Comparison of ENCODE assay signal across 12 mouse cellular contexts in the genomic region with DNA sequence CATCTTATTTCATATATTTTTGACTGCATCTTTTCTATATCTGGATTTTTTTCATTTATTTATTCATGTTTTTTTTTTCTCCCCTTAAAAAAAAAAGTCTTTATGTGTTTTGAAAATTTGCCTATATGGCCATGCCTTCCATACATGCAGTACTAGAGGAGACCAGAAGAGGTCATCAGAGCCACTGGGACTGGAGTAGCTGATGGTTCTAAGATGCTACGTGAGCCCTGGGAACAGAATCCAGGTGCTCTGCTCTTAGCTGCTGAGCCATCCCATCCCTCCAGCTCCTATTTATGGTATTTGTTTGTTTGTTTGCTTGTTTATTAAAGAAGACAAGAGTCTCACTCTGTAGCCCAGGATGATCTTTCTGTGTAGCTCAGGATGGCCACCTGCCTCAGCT. TPM values are rescaled to one million over a fixed set of nuclear protein-coding genes. Genes with fewer than 3 reads are reported as not detected.
DNase-seq lines count a peak whose midpoint lies in the region; TF ChIP-seq lines count a peak whose summit lies in the region.
"Had no signal": no experiment of that assay in that cellular context is flagged by ENCODE, and none has a peak within 500 bp of the region (broad histone marks: within the 10 kb centered on the region; RNA-seq: fewer than 3 reads in every experiment).

No protein-coding gene starts in this region.

- peak; percentile 59 for TF ChIP-seq CTCF in left cerebral cortex, adult 2 months (IDR thresholded peaks at IDR 0.05)

- peak; percentile 36 for DNase-seq in embryo, embryonic 10 days (ENCODE audit: low spot score)
- no peak for DNase-seq in embryo, embryonic 11 days
- DNase-seq in left cerebral cortex, adult 2 months (ENCODE audit: extremely low spot score in 1 of 2, low spot score in 2 of 2) = no peak
- DNase-seq in left cerebral cortex, postnatal 10 days (ENCODE audit: extremely low spot score in 1 of 2, low spot score in 2 of 2) = no peak
- peak; percentile 28 for DNase-seq in A20 (ENCODE audit: low read depth, low spot score)
- peak; percentile 40 for DNase-seq in lung, postnatal 36 days
- DNase-seq in right cerebral cortex, postnatal 4 days = no peak
- no peak for DNase-seq in layer of hippocampus, adult 11-12 months (ENCODE audit: low spot score)

- peak overlapping the region; percentile 1 for H3K27ac ChIP-seq in left cerebral cortex, adult 2 months
- H3K27ac ChIP-seq: embryonic facial prominence, embryonic 12.5 days; heart, embryonic 10.5 days; limb, embryonic 12.5 days; neural tube, embryonic 15.5 days had no signal

- intact Hi-C loops in left cerebral cortex, adult 2 months (cut with DNase I) = no loop called here
- intact Hi-C loops in left cerebral cortex, postnatal 10 days (cut with DNase I) = no loop called here

- no peak overlapping the region for H3K4me3 ChIP-seq in left cerebral cortex, adult 2 months
- H3K4me3 ChIP-seq: embryonic facial prominence, embryonic 12.5 days; heart, embryonic 10.5 days; limb, embryonic 12.5 days; neural tube, embryonic 15.5 days had no signal

RNA-seq across cellular contexts. Expression of gene Hrh1, which starts 8.9 kb away (rescaled TPM):
- total RNA-seq in left cerebral cortex, adult 2 months (2021) = 10 to 100 TPM; 24.2 to 25.6 TPM
- 10 to 100 TPM; 13.7 to 15.8 TPM for total RNA-seq in left cerebral cortex, postnatal 10 days (2021)

Comparison
In these comparisons a context has a peak if more than half of its experiments do, and no peak if none do; other contexts are left out.
1. DNase-seq: peak in embryo, embryonic 10 days (single experiment), A20 (single experiment) and lung, postnatal 36 days (single experiment); none in embryo, embryonic 11 days (single experiment), left cerebral cortex, adult 2 months (0 of 2), left cerebral cortex, postnatal 10 days (0 of 2), right cerebral cortex, postnatal 4 days (single experiment) and layer of hippocampus, adult 11-12 months (single experiment).